Mouse (Mus musculus) intestine, postnatal 0 days (tissue): ENCODE data around the gene 4430402I18Rik. TPM values are rescaled to one million over a fixed set of nuclear protein-coding genes. Genes with fewer than 3 reads are reported as not detected.

ENCODE experiments used
- ATAC-seq: fragments of 200-750 bp; cut with Nextera tagmentation; 2 replicates; pipeline ENCODE4 v1.8.0; 2017; ENCODE audit warnings: mild to moderate bottlenecking, moderate TSS enrichment, moderate library complexity
- H3K27ac ChIP-seq: fragments of 300-500 bp; sonication (generic); 2 replicates; pipeline ENCODE4 v1.5.1; 2014; ENCODE audit warnings: mild to moderate bottlenecking, low read depth, low read length, moderate library complexity
- H3K27me3 ChIP-seq: fragments of 300-500 bp; sonication (generic); replicated peaks from 2 replicates; pipeline ENCODE4 v1.6.1; 2014; ENCODE audit warnings: low read length, mixed read lengths; ENCODE audit not compliant: control insufficient read depth, insufficient read depth
- H3K36me3 ChIP-seq: fragments of 300-500 bp; sonication (generic); 2 replicates; pipeline ENCODE4 v1.6.1; 2014; ENCODE audit warnings: mild to moderate bottlenecking, moderate library complexity; ENCODE audit not compliant: control insufficient read depth, insufficient read depth
- H3K4me1 ChIP-seq: fragments of 300-500 bp; sonication (generic); replicated peaks from 2 replicates; pipeline ENCODE4 v1.6.1; 2014; ENCODE audit warnings: antibody characterized with exemption, low read length, mixed read lengths; ENCODE audit not compliant: control insufficient read depth, insufficient read depth
- H3K4me2 ChIP-seq: fragments of 300-500 bp; sonication (generic); replicated peaks from 2 replicates; pipeline ENCODE4 v1.6.1; 2014; ENCODE audit warnings: low read depth, mild to moderate bottlenecking, moderate library complexity
- H3K4me3 ChIP-seq: fragments of 300-500 bp; sonication (generic); 2 replicates; pipeline ENCODE4 v1.5.1; 2014; ENCODE audit warnings: low read depth, low read length
- H3K9ac ChIP-seq: fragments of 300-500 bp; sonication (generic); 2 replicates; pipeline ENCODE4 v1.6.1; 2014; ENCODE audit warnings: mild to moderate bottlenecking, low read depth, low read length
- H3K9me3 ChIP-seq: fragments of 300-500 bp; sonication (generic); 2 replicates; pipeline ENCODE4 v1.6.1; 2016; ENCODE audit warnings: mixed run types; ENCODE audit not compliant: control insufficient read depth
- CTCF ChIP-seq: sonication (generic); IDR thresholded peaks from 2 replicates; pipeline ENCODE4 v1.5.1; 2016; ENCODE audit warnings: low read depth, mild to moderate bottlenecking, control low read depth, antibody characterized with exemption, moderate library complexity
- WGBS: fragments of 180-500 bp; shearing (Covaris S2); extraction: QIAGEN DNeasy Blood & Tissue Kit; methylation state at CpG from one replicate; pipeline ENCODE4 v1.1.7; 2014; 5-methylcytosine and 5-hydroxymethylcytosine counted together
- polyA plus RNA-seq: library from polyadenylated mRNA; unstranded; fragments of >200 nt; fragmentation: Nextera tagmentation; extraction: Ambion mirVana; gene quantifications from 2 replicates; pipeline ENCODE4 v1.2.1, GENCODE M21; 2015

4430402I18Rik gene
- polyA plus RNA-seq, 1 experiment from 2014 or later, result 3.8 TPM

- Histone ChIP-seq H3K36me3 (no peaks in the 10 kb centered on the region), H3K4me2 (no peak overlapping the region), H3K9me3 (no peaks in the 10 kb centered on the region), H3K4me3 (no peak overlapping the region), H3K9ac (no peak overlapping the region), H3K27ac (no peak overlapping the region), H3K4me1 (no peaks in the 10 kb centered on the region), H3K27me3 (no peaks in the 10 kb centered on the region)
- TF ChIP-seq CTCF, result no peak
- 55% methylated on average over 8 of the region's 8 CpGs for WGBS
- no peak for ATAC-seq
These were observed 122.5 kb downstream of the 4430402I18Rik start for GRCm38 (mm10) chr19:28844946-28845710.

Other genes starting within 250 kb of the 4430402I18Rik start
- 2.2 and 3.8 TPM in 2 replicates for gene Slc1a1, start 132.8 kb downstream of the 4430402I18Rik start, polyA plus RNA-seq
- gene Plpp6, start 3.8 kb downstream of the 4430402I18Rik start, polyA plus RNA-seq, result 22.3 and 23.2 TPM in 2 replicates
- 19.7 and 23.9 TPM in 2 replicates for gene Cdc37l1, start 22.6 kb upstream of the 4430402I18Rik start, polyA plus RNA-seq
- gene Ak3, start 80.2 kb upstream of the 4430402I18Rik start, polyA plus RNA-seq, result 70.4 and 73.9 TPM in 2 replicates
- gene Rcl1, start 133.6 kb upstream of the 4430402I18Rik start, polyA plus RNA-seq, result 16.0 and 17.4 TPM in 2 replicates